Mouse (Mus musculus) liver, adult (tissue): Measurements from ENCODE around the gene Olfr491.

Source experiments
- GATA4 ChIP-seq: IDR thresholded peaks from 2 replicates; pipeline ENCODE4 v1.6.1; 2014; ENCODE audit warnings: mild to moderate bottlenecking, low read length; ENCODE audit not compliant: insufficient replicate concordance

Gene Olfr491

GRCm38 (mm10) chr7:108313151-108313550 lies at the start of gene Olfr491:
Gene Olfr491 (plus strand): TSS chr7:108313451.
- TF ChIP-seq GATA4, result no peak

- no peak for TF ChIP-seq GATA4
These were observed 24.4 kb upstream of the Olfr491 start, which contains the start of gene Olfr490 for GRCm38 (mm10) chr7:108288834-108289233. Gene Olfr490 (minus strand): TSS chr7:108288934.

GRCm38 (mm10) chr7:108323574-108323973 lies 10.3 kb downstream of the Olfr491 start, which contains the start of gene Olfr492:
Gene Olfr492 (minus strand): TSS chr7:108323674.
- TF ChIP-seq GATA4, result no peak

- no peak for TF ChIP-seq GATA4
These were observed 33.6 kb downstream of the Olfr491 start, which contains the start of gene Olfr493 for GRCm38 (mm10) chr7:108346879-108347278. Gene Olfr493 (minus strand): TSS chr7:108346979.

- TF ChIP-seq GATA4, result no peak
These were observed 51.8 kb downstream of the Olfr491 start, which contains the start of gene Olfr494 for GRCm38 (mm10) chr7:108365035-108365434. Gene Olfr494 (plus strand): TSS chr7:108365335.
